Mouse (Mus musculus) cerebellum, postnatal 14 days (tissue): ENCODE measurements around the gene Pear1.

ENCODE experiments used
- DNase-seq, 2 experiments: peaks; one replicate each; pipeline ENCODE4 v3.0.0; 2021; ENCODE audit warnings: mixed read lengths in 2 of 2

The Pear1 gene

DNA sequence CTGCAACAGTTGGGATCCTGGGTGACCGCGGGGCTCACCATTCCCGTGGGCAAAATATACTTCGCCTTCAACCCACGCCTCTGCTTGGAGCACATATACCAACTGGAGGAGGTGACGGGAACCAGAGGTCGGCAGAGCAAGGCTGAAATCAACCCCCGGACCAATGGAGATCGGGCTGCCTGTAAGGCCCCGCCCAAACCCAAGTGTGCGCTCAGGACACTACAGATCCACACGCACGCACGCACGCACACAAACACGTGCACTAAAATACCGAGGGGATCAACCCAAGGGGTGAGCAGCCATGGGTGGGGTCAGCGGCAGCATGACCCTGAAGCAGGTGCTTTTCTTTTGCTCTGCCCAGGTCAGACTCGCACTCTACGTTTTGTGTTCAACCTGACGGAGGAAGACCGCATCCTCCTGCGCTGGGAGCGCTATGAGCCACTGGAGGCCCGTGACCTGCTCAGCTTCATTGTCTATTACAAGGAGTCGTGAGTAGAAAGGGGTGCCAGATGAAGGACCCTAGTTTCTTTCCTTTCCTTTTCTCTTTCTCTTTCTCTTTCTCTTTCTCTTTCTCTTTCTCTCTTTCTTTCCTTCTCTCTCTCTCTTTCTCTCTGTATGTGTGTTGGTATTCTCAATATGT lies 19.9 kb downstream of the Pear1 start:
- no peak for DNase-seq

DNA sequence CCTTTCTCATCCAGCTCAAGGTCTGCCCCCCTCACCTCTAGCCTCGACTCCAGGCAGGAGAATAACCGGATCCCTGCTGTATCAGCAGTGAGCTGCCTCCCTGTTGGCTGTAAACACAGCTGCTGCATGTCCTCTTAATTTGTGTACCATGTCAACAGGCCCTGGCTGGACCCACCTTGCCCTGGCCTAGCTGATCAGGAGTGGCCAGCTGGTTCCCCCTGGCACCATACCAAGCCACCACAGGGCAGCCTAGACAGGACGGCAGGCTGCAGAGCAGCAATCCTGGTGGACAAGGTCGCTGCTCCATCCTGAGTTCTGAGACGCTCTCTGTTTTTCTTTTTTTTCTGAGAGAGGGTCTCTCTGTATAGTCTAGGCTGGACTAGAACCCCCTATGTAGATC lies 22.4 kb downstream of the Pear1 start:
- peak; percentile 67 to 82 for DNase-seq

DNA sequence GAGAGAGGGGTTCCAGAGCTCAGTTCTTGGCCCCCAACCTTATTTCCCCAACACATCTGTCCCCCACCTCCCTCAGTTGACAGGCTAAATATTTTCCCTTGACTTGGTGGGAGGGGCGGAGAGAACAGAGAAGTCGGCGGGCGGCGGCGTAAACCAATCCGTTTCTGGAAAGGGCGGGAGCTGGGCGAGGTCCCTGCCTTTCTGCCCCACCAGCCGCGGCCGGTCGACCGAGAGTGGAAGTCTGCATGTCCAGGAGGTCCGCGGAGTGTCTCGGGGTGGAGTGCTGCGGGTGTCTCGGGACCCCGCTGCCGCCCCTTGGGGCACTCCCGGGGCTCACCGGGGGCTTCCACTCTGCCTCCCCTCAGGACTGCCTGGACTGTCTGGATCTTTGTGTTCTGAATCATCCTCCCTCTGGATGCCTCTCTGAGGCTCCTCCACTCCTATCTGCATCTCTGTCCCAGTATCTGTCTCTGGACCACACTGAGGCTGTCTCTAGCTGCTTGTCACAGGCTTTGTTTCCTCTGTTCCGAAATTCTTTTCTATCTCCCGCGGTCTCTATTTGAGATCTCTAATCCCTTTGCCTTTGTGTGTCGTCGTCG lies 27.3 kb downstream of the Pear1 start, which contains the start of gene Insrr:
TSS of gene Insrr (plus strand) at position 216 of the 599 bp plus-strand sequence.
- no peak for DNase-seq

DNA sequence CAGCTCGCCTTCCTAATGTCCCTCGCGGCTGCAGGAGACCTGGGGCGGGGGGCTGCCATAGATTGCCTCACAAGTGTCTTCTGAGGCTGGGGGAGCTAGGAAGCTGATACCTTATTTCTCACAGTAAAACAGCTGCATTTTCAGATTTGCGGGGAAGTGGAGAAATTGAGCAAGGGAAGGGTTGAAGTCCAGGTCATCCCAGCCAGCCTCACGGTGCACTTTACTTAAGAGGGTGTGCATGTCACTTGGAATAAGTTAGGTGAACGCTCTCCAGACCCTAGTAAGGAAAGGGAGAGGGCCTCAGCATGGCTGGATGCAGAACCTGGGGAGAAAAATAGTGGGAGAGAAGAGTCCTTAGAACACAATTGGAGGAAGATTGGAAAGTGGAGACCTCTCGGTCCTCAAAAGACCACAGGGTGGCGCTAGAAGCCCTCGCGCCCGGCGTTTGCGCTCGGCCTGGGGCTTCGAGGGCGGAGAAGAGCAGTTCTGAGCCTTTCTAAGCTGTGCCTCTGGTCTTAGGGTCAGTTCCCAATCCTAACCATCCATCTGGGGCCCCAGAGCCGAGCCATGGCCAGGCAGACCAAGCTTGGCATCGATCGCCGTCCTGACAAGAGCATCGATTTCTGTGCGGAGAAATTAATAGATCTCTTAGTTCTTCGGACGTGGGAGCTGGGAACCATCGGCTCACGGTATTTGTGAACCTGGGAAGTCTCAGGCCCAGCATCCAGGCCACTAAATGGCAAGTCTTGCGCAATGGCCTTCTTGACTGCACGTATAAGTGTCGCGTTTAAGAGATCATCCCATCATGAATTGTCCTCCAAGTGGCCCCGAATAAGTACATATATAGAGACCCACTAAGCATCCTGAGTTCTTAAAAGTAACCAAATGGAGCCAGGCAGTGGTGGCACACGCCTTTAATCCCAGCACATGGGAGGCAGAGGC lies 28.5 kb downstream of the Pear1 start:
- DNase-seq: peak; percentile 73 to 84

DNA sequence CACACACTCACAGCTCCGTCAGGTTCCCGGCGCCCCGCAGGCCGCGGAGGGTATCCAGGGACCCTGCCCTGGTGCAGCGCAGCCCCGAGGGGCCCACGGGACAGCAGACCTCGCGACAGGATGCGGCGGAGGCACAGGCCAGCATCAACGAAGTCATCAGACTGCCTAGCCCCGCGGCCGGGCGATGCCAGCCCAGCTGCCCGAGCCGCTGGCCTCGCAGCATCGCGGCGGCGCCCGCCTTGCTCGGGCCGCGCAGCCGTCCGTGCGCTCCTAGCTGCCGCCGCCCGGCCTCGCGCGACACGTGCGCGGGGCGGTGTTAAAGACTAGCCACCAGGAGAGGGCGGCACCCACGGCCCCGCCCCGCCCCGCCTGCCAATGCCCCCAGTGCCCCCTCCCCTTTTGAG lies 29.2 kb downstream of the Pear1 start, which contains the start of gene Ntrk1:
TSS of gene Ntrk1 (minus strand) at position 241 of the 404 bp plus-strand sequence.
- DNase-seq: no peak

DNA sequence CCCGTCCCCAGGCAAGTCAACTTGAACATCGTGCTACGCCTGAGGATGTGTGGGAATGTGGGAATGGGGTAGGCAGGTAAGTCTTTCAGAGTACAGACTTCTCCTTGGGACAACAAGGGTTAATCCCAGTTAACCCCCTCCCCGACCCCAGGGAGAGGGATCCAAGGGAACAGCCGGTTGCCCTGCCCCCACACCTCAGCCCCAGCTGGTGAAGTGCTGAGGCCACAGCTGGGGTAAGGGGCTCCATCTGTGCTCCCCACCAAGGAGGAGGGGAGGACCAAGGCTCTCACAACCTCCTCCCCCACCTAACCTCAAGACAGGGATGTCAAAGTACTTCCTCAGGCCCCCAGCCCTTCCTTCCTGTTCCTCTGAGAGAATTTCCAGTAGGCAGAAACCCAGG lies 34.3 kb downstream of the Pear1 start:
- peak in 1 of 2 experiments; percentile 39 for DNase-seq

DNA sequence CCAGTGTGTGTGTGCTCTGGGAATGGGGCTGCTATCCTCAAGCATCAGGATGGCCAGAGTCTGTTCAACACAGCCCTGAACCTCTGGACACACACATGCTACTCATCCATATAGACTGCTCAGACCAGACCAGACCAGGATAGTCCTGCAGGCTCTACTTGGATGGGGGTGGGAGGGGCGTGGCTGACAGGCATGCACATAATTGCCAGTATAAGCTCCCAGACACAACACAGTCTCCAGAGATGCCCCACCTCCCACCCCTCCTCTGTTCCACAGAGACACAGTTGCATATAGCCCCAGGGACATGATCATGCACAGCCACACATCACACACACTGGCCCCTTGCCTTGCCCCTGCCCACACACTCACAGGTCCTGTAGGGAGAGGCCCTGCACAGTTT lies 34.9 kb downstream of the Pear1 start:
- no peak for DNase-seq

DNA sequence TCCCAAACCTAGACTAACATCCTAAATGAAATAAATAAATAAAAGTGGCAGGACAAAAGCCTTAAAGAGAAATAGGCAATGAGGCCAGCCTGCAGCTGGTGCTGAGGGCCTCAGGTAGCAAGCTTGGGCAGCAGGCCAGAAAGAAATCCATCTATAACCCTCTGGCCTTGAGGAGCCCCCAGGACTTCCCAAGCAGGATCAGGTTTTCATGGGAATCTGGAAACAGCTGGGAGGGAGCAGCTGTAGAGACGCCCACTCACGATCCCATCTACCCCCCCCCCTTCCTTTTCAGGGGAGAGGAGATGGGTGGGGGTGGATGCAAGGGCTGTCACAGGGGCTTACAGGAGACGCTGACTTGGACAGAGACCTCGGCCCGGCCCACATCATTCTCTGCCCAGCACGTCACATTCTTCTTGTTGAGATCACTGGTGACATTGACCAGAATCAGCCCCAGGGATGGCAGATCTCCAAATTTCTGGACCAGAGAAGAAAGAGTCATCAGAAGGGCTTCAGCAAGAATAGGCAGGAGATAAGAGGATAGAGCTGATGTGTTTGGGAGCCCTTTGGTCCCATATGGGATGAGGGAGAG lies 38.4 kb downstream of the Pear1 start:
- DNase-seq: no peak

DNA sequence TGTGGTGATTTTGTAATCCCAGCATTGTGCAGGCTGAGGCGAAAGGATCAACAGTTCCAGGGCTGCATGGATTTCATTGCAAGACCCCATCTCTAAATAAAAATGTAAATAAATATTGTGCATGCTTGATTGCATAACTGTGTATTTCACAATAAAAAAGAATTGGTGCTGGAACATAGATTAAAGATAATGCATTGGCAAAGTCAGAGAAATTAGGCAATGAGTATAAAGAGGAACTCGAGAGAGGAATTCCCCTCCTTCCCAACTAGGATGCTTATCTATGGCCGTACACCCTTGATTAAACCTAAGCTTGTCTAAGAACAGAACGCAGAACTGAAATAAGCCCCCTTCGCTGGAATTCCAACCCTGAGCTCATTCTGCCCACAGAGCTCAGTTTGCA lies 39.0 kb downstream of the Pear1 start:
- no peak for DNase-seq

DNA sequence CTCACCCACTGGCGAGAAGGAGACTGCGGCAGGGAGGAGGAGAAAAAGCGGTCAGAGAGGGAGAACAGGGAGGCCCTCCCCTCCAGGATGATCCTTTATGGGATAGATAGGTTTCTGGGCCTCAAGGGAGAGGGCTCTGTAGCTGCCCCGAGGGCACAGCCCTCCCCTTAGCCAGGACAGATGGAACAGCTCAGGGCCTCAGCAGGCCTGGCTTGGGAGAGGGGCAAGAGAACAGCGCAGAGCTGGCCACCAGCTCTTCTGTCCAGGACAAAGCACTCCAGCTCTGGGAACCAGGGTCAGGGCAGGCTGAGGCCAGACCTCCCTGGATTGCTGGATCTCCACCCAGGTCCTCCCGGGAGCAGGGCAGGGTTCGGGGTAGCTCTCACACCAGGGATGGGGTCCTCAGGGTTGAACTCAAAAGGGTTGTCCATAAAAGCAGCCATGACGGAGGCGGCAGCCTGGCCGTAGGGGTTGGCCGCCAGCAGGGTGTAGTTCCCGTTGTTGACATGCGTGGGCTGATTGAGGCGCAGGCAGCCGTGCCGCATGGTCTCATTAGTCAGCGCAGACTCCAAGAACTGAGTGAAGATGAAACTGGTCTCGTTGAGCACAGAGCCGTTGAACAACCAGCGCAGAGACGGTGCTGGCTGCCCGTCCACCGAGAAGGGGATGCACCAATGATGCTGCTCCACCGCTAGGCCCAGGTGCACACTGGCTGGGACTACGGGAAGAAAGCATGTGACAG lies 40.7 kb downstream of the Pear1 start:
- no peak for DNase-seq

DNA sequence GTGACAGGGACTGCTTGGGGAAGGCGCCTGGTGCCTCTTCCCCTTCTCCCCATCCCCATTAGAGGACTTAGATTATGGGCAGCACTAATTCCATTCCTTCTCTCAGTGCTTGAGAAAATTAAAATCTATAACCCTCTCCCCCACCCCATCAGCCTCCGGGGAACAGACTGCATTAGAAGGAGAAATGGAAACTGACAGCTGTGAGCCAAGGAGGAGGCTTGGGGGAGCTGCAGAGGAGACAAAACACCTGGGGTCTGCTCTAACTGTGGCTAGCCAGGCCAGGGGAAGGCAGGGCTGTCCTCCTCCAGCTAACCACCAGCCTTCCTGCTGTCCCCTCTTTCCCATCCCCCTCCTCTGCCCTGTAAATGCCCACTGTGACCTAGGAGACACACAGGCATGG lies 45.0 kb downstream of the Pear1 start:
- DNase-seq: no peak

DNA sequence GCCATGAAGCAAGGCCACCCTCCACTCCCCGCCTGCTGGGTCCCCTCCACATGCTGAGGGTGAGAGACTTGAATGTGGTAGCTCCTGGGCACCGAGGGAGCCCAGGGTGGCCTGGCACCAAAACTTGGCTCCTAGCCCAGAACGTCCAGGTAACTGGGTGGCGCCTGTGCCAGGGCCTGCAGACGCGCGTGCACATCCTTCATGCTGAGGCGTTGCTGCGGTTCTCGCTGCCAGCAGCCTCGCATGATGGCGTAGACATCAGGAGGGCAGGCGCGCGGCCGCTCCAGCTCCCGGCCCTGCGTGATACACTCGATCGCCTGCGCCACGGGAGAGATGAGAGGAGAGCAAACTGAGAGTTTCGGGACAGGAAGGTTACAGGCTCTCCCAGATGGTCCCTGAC lies 45.8 kb downstream of the Pear1 start:
- DNase-seq: peak; percentile 38 to 41

DNA sequence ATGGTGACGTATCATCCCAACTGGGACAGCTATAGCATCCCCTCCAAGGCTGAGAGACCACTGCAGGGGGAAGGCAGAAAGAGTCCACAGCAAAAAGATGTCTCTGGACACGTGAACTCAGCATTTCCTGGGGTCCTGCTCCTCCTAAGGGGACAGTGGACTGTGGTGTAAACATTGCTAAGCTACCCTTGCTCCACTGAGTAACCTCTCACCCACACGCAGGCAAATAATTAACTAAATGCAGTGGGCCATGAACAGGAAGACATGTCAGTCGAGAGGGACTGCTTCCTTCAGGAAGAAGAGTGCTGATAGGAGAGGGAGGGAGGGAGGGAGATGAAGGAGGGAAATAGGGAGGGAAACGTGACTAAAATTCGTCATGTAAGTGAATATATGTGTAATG lies 53.0 kb downstream of the Pear1 start:
- DNase-seq: no peak

DNA sequence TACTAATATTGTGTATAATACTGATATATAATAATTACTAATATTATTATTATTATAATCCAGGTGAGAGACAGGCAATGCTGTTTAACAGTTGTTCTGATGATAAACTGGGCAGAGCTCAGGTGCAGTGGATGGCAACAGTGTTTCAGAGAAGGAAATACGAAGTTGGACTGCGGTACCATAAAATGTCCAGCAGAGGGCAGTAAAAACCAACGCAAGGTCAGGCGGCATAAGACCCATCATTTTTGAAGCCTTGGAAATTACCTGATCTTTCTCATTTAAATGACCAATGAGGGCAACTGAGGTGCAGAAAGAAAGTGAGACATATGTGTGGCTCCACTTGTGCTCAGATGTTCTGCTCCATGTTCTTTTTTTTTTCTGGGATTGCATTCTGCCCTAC lies 53.8 kb downstream of the Pear1 start:
- DNase-seq: peak; percentile 77 to 79

DNA sequence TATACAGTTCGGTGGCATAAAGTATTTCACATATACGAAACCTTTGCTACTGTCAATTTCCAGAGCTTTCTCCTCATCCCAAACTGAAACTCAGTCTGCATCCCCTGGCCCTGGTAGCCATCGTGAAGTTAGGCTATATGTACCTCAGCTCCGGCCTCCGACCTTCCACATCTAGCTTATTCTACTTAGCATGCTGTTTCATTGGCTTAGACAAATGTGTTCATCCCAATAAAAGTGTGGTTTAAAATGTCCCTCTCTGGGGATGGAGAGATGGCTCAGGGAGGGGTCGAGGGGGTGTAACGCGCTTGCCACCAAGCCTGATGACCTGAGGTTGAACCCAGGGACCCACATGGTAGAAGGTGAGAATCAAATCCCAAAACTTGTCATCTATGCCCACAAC lies 54.6 kb downstream of the Pear1 start:
- DNase-seq: no peak

DNA sequence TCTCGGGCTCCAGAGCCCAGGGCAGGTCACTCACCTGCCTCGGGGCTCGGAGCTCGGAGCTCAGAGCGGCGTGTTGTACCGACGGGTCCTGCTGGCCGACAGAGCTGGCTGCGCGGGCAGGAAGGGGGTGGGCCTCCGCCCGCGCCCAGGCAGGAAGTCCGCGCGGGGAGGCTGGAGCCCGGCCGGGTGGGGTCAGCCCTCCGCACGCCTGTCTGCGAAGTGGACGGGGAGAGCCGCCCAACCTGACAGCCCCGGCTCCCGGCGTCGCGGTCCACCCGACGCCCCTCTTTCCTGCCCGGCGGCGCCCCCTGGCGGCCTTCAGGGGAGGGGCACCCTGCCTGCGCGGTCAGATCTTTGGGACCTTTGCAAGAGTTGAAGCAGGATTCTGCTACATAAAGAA lies 55.3 kb downstream of the Pear1 start:
- peak; percentile 44 to 74 for DNase-seq

DNA sequence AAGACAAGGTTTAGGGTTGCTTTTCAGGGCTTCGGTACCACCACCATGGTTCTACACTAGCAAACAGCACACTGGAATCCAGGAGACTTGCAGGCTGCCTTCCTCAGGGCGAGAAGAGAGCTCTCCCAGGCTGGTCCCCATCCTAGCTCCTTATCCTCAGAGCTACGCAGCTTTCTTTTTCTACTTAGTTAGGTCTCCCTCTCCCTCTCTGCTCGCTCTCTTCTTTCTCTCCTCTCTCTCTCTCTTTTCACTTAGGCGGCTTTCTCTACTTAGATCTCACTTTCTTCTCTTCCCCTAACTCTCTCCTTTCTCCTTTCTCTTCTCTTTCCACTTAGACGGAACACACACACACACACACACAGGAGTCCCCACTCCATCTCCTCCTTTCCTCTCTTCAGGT lies 55.7 kb downstream of the Pear1 start:
- DNase-seq: no peak

DNA sequence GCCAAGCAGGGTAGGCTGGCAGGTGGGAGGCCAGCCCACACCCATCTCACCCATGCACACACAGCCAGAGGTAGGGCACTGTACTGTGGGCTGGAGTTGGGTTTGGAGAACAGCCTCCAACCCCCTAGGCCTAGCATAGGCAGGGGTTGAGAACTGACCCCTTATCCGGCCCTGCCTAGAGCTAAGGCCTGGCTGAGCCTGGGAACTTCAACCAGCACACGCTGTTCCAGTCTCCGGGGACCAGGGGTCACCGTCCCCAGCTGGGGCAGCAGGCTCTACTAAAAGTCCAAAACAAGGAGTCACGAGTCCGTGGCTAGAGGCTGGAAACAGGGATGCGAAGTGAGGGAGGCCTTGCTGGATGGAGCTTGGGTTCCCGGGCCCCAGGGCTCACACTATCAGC lies 56.3 kb downstream of the Pear1 start:
- no peak for DNase-seq

DNA sequence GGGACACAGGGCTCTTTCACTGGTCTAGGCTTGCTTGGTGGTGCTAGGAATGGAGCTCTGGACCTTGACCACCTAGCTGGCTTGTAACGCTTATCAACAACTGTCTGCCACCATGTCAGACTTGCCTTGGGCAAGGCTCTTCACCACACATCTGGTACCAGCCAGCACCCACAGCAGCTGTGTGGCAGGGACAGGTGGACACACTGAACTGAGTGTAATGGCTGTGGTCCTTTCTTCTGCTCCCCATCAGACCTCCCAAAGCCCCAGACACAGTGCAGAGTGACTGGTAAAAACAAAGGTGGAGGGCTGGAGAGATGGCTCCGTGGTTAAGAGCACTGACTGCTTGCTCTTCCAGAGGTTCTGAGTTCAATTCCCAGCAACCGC lies 57.8 kb downstream of the Pear1 start:
- no peak for DNase-seq

DNA sequence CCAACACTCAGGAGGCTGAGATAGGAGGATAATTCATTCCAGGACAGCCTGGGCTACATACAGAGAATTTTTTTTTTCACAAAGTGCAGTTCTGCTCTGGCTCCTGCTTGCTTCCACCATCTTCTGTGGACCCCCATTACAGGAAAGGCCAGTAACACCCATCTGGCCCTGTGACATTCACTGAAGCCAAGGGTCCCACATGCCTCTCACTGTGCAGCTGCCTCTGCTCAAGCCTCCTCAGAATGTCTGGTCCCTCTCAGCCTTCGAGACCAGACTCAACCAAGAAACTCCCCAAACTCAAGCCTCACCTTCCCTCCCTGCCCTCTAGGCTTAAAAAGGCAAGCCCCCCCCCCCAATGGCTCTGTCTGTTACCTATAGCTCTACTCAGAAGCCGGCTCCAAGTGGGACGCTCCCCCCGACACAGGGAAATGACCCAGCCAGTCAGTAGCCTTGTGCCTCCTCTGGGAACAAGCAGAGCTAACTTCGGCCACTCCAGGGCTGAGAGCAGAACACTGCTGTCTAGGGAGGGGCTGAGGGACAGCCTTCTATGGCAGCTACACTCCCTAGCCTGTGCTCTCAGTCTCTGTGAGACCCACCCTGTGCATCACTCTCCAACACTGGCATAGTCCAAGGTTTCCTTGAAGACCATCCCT lies 58.3 kb downstream of the Pear1 start:
- no peak for DNase-seq

DNA sequence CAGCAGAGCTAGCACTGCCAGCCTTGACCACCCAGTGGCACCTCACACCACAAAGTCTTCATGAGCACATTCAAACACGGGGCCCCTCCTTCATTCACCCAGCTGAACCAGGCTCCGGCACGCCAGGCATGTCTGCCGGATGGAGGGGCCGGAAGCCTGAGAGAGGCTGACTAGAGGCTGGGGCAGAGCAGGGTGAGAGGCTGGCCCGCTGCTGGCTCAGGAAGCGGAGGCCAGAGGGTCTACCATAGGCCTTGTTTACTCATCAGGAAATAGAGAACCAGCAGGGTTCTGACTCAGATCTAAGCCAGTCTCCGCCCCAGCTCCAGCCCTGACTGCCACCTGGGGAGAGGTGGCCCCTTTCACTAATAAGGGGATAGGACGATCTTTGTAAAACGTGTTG lies 59.0 kb downstream of the Pear1 start:
- DNase-seq: no peak

DNA sequence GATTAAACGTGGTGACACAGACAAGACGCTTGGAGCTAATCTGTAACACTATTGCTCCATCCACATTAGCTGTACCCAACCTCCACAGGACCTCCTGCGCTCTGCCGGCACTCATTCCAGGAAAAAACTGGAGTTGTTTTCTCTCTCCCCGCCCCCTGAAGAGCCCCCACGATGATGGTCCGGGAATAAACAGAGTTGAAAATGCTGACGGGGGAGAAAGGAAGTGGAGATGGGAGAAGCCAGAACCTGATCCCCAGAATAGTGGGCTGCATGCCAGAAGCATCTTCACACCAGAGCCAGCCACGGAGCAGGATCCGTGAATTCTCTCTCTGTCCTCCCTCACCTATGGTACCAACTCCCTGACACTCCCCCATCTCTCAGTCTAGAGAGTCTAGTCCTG lies 59.6 kb downstream of the Pear1 start:
- DNase-seq: peak in 1 of 2 experiments; percentile 46
